Mouse (Mus musculus): ENCODE results near the gene Hpca. TPM values are rescaled to one million over a fixed set of nuclear protein-coding genes. Genes with fewer than 3 reads are reported as not detected.

The Hpca gene
- 100 to 1,000 TPM; 809 to 955 (median 872) TPM for total RNA-seq (2022)

DNA sequence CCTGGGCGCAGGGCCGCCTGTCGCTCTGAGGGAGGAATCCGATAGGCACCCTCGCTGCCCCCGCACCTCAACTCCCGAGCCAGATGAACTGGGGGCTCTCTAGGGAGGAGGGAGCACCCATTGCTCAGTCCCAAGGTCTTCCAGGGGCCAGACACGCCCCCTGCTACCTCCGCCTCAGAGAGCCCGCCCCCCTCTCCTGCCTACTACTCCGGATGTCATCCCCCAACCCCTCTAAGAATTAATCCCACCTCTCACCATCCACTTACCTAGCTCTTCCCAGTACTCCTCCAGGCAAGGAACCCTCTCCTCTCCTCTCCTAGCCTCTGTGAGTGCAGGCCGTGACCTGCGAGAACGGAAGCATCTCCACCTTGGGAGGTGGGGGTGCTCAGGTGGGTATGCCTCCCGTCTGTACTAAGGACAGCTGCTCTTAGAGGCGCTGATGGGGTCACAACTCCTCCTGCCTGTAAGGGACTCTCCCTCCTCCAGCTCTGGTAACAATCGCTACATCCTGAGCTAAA is at the start of gene Hpca:
Gene Hpca, minus strand, starts transcription at position 468 of the 518 bp plus-strand sequence.
- no peak for DNase-seq (ENCODE audit: low spot score in 2 of 2)

DNA sequence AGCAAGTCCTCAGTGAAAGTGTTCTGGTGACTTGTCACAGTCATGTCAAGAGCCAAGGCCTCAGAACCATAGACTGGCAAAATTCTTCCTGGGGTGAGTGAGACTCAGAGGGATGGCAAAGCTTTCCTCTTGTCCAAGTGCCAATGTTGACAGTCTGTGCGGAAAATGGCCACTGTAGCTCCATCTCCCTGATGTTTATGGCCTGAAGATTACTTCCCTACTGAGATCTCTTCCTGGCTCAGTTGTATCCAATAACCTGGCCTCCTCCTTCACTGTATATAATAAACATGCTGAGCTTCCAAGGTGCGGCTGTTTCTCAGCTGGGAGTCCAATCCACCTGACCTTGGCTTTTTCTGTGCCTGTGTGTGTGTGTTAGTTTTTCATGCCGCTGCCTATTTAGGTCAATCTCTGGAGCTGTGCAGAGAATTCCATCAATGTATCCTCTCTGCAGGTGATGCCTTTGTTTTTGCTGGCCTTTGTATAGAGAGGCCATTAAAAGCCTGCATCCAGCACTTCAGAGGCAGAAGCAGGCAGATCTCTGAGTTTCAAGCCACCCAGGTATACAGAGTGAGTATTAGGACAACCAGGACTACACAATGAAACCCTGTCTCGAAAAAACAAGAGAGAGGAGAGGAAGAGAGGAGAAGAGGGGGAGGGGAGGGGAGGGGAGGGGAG is 39.9 kb upstream of the Hpca start:
- no peak for DNase-seq (ENCODE audit: low spot score in 2 of 2)

DNA sequence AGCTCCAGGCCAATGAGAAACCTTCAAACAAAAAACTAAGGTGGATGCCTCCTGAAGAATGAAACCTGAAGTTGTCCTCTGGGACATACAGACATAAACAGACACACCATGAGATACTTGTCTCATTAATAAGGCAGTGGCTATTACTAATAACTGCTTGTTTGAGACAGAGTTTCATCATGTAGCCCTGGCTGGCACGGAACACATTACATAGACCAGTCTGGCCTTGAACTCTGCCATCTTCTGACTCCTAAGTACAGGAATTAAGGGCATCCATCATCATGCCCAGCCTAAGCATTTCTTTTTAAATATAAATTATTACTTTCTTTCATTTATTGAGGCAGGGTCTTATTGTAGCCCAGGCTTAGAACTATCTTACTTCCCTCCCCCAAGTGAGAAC is 39.2 kb upstream of the Hpca start:
- no peak for DNase-seq (ENCODE audit: low spot score in 2 of 2)

DNA sequence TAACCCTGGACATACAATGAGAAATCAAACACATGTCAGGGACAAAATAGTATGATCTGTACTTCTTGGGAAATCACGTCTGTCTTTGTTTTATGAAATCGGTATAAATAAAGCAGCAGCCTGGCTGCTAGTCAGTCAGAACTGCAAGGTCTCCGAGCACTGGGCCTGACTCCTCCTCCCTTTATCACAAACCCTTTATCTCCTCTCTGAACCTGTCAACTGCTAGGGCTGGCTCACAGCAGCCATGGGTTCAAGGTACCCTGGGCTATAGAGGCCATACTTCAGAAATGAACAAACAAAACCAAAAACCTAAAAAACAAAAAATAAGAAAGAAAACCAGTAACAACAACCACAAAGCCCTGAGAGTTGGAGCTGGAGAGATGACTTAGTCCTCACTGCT is 36.7 kb upstream of the Hpca start:
- no peak for DNase-seq (ENCODE audit: low spot score in 2 of 2)

DNA sequence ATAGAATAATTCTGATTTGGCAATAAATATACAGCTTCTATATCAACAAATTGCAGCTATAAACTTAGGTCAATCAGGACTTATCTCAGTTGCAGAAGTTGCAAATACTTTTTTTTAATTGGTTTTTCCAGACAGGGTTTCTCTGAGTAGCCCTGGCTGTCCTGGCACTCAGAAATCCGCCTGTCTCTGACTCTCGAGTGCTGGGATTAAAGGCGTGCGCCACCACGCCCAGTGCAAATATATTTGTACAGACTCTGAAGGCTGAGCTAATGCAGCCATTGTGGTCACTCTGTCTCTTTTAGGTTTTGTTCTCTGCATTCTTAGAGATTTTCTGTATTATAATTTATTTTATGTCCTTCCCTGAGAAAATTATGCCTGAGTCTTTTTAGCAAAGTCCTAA is 35.7 kb upstream of the Hpca start:
- no peak for DNase-seq (ENCODE audit: low spot score in 2 of 2)

DNA sequence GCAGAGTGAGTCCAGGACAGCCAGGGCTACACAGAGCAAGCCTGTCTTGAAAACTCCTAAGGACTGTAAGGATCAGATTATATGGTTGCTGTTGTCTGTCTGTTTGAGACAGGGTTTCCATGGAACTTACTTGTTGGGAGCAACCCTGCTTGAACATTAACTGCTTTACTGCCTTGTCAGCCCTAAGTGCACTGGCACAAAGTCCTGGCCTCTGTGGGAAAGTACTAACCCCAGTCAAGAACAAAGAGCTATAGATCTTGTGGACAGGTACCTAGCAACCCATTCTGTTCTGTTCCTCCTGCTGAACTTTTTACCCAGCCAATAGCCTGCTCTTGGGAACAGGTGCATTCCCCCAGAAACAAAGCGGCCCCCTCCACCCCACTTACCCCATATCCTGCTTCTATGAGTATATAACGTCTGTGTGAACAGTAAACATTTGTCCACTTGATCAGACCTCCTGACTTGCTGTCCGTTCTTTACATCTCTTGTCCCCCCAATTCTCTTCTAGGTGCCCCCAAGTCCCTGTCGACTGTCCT is 29.5 kb upstream of the Hpca start:
- DNase-seq (ENCODE audit: low spot score in 2 of 2), result no peak

DNA sequence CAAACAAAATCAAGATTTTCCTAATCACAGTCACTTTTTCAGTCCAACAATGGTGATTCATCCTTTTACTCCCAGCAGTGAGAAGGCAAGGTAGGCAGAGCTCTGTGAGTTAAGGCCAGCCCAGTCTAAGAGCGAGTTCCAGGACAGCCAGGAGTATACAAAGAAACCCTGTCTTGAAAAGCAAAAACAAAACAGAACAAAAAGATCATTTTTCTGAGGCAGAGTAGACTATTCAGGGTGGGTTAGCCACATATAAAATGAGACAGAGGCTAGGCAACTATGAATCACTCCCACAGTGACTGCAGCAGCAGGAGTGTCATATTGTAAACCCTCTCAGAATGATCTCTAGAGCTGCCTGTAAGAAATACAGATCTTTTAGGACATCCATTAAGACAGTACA is 27.5 kb upstream of the Hpca start:
- DNase-seq (ENCODE audit: low spot score in 2 of 2), result no peak

DNA sequence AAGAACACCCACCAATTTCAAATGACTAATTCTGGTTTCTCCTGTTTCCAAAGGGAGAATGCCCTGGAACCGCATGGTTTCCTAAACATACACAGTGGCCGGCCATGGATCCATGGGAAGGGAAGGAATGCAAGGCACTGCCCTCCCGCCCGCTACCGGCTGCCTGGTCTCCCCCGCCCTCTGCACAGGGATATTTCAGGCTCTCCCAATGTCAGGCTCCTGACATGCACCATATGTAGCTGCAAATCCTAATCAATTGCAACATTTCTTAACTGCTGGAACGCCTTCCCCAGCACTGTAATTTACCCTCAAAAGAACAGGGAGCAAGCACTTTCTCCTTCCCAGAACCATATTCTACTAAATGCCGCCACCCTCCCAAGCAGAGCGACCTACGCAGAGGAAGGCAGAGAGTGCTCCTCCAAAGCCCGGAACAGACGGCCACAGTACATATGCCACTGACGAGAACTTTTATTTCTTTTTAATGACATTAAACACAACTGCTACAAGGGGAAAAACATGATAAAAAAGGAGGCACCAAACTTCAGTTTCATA is 25.8 kb upstream of the Hpca start:
- no peak for DNase-seq (ENCODE audit: low spot score in 2 of 2)

DNA sequence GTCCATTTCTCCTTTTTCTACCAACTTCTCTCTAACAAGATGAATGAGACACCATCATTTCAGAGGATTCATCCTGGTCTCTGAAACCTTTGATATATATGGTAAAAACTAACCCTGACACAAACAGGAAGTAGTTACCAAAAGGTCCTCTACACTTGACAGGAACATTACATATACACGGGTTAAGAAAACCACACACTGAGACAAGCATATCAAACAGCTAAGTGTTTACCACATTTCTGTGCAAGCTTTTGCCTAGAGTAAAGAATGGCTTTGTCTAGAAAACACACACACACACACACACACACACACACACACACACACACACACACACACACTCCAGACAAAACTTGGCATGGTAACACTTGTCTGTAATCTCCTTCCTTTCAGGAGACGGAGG is 24.6 kb upstream of the Hpca start:
- no peak for DNase-seq (ENCODE audit: low spot score in 2 of 2)

DNA sequence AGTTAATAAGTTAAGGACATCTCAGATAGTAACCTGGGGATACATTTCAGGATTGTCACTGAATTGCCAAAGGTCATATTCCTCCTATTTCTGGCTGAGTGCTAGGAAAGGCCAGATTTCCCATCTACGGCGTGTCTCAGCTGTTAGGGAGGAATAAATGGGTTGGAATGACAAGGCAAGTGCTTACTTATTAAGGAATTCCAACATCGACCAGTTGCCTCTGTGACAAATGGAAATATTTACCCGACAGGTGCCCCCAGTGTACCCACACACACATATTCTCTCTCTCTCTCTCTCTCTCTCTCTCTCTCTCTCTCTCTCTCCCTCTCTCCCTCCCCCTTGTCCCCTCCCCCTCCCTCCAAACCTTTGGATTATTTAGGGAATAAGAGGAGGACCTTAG is 24.1 kb upstream of the Hpca start:
- DNase-seq (ENCODE audit: low spot score in 2 of 2), result no peak

DNA sequence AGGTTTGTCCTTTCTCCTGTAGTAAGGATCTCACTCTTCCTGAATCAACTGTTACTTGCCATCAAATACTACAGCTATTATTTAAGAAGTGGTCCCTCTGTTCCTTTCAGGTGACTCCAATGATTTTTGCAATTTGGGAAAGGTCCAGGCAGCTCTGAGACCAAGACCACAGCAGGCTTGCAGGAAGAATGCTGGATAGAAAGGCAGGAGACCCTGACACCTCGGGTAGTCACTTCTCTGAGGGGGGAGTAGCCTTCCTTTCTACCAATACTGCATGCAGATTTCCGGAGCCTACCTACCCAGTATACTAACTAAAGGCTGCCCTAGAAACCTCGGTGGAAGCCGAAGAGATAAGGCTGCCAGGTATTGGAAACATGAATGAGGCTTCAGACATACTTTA is 23.6 kb upstream of the Hpca start:
- DNase-seq (ENCODE audit: low spot score in 2 of 2), result no peak

DNA sequence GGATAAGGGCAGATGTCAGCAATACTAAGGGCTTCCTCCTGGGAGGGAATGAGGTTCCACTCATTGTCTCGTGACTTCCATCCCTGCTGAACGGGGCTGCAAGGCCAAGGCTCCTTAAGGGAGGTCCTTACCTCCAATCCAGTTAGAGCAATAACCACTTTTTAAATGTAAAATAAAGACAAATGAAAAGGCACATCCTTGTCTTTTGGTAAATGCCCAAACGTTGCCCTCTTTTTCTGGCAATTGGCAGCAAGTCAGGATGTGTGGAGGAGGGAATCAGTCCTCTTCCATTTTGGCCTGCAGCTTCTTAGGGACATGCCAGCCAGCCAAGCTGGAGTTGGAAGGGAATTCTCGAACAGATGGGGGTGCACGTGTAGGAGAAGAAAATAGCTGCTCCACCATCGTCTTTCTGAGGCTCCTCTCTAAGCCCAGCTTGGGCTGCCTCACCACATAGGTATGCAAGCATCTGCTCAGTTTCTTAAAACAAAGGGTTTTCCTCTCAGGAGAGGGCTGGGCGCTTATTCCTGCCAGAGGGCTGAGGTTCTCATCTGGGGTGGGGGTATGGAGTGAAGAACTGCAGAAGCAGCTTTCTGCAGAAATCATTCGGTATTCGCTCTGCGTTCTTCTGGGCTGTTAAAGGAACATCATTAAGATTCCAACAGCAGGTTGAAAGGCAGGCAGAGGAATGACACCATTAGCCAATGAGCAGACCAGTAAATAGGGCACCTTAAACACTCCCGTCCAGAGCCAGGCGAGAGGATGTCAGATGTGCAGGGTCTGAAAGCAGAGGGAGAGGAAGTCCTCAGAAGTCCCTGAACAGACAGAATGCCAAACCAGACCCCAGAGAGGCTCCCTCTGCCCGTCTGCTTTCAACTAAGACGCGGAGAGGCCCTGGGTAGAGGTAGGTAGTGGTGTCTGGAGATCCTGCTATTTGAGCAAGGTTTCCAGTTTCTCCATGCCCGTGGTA is 22.8 kb upstream of the Hpca start:
- DNase-seq (ENCODE audit: low spot score in 2 of 2), result peak; percentile 56 to 92

DNA sequence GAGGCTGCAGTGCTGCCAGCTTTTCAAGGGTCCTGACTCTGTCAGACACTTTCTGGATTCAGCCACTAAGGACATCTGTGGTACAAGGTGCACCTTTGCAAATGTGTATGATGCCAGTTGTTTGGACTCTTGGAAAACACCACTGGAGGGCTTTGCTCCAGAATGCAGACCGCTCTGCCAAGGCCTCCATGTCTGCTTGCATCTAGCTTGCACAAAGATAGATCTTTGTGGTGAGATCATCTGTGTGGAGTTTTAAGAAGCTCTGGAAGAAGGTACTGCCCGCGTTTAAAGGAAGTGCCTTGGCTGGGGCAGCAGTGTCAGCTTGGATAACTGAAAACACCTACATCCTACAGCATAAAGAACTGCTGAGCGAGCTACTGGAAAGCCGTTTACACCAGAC is 21.7 kb upstream of the Hpca start:
- DNase-seq (ENCODE audit: low spot score in 2 of 2), result no peak

DNA sequence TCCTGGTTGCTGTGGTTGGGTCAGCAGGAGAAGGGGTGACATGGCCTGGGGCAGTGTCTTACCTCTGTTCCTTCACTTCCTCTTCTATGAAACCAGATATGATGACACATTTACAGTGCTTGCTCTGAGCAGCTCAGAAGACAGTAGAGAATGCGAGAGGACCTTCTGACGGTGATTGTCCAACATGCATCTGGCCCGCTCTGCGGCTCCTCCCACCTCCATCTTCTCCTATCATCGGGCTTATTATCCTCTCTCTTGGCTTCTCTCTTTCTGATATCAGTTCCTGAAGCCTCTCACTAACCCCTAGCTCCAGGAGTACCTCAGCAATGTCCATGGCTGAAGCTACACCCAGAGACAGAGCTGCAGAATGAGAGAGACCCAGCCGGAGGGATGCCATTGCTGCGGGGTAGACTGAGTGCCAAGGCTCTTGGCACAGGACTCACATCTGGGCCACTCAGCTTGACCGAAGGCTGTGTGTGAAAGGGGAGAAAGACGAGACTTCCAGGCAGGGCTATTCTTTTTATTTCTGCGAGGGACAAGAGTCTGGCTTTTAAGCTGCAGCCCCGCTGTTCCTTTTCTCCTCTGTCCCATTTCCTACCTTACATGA is 20.7 kb upstream of the Hpca start:
- no peak for DNase-seq (ENCODE audit: low spot score in 2 of 2)

DNA sequence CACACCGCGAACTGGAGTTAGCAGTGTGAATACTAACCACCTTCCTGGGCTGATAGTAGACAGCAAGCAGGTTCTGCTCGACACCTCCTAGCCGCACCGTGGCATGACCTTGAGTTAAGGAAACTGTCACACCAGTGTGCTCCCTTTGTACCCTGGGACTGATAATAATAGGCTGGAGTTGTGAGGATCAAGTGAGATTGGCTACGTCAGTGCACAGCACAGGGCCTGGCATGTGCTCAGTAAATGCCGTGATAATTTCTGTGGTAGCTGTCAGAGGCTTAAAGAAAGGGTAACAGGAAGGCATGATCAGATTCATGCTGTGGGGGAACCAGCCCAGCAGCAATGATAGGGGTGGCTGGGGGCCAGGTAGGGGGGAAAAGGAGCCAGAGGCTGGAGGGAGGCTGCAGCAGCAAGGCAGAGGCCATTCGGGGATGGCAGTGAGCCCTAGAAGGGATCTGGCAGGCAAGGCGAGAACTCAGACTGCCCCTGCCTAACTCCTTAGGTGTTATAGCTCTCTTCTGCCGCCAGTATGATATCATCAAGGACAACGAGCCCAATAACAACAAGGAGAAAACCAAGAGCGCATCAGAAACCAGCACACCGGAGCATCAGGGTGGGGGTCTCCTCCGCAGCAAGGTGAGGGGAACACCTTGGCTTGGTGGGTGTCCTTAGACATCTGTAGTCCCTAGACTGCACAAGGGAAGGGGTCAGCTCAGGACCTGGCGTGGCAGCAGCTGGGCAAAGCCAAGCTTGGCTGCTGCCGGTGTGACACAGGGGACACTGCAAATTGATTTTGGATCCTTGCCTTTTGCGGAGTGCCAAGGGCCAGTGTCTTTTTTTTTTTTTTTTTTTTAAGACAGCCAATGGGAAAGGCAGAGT is 20.0 kb upstream of the Hpca start:
- DNase-seq (ENCODE audit: low spot score in 2 of 2), result no peak

DNA sequence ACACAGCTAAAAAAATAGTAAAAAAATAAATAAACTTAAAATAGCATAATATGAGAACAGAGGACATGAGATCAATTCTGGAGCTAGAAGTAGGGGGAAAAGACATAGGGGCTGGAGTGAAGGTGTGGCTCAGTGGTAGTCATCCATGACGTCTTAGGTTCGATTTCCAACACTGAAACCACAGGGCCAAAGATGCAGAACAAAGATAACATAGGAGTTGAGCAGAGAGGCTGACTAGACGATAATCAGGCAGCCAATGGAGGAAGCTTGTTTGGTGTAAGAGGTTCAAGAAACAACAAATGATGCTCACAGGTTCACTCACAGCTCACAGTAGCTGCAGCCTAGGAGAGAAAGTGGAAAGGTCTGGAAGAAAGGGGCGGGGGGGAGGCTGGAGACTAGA is 19.0 kb upstream of the Hpca start:
- DNase-seq (ENCODE audit: low spot score in 2 of 2), result no peak

DNA sequence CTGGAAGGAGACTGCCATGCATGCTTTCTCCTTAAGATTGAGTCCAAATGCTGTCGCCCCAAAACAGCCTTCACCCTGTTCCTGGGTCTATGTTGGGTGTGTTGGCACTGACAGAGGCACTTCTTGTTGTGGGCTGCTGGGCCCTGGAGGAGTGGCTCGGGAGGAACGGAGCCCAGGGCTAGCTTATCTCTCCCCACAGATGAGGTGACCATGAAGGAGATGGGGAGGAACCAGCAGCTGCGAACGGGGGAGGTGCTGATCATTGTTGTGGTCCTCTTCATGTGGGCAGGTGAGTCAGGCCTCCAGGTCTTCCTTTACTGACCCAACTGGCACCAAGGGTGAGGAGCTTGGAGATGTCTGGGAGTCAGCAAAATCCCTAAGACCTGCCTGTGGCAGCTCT is 17.8 kb upstream of the Hpca start:
- no peak for DNase-seq (ENCODE audit: low spot score in 2 of 2)

DNA sequence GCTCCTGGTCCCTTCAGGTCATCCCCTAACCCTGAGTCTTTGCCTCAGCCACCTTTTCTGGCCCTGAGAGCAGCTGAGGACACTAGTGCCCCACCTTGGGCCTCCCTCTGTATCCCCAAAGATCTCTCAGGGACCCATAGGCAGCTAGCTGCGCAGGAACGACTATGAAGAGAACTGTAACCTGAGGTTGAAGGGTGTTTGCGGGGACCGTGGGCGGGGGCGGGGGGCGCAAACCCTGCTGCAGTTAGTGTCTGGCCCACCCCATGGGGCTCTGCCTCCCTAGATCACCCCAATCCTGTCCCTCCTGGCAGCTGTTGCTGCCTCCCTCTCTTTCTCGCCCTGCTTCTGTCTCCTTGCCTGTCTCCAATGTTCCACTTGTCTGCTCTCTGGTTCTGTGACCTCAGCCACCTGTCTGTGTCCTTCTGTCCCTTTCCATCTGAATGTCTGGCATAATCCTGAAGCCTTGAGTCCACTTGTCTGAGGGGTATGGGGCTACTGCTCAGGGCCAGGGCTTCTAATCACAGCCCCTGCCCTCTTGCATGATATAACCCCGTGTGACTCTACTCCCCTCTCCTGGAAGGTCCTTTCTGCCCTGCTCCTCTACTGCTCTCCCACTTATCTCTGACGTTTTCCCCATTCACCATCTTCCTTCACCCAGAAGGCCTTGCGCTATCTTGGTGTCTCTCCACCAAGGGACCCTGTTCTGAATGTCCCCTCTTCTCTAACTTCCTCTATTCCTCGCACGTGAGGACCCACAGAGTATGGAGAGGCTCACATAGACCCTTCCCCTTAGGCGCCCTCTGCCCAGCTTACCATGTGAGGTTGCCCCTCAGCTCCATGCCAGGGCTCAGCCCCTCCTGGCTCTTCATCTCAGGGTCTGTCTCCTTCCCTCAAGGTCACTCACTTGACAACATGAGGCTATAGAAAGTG is 15.8 kb upstream of the Hpca start:
- no peak for DNase-seq (ENCODE audit: low spot score in 2 of 2)

DNA sequence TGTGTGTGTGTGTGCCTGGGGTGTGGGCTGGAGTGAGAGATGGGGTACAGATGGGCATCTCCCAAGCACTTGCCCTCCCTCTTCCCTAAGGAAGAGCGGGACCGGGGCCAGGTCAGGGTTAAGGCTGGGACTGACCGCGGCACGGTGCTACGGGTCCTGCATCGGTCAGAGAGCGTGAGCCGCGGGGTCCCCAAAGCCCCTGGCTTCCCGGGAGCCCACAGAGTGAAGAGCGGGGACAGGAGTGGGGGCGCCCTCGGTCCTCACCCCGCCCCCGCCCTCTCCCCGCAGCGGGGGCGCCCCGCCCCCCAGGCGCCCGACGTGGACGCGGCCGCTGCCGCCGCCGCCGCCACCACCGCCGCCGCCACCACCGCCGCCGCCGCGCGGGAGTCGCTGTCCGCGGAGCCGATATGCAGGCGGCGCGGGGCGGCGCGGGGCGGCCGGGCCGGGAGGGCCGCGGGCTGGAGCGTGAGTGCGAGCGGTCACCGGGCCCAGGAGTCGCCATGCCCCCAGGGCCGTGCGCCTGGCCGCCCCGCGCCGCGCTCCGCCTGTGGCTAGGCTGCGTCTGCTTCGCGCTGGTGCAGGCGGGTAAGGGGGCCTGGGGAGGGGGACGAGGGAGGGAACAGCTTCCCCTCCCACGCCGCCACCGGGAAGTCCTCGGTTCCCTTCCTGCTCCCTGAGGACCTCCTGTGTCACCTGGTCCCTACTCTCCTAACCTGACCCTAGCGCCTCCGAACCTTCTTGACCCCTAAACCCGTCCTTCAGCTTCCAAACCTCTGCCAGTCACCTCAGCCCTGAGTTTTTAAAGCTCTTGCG is 14.9 kb upstream of the Hpca start, which contains the start of gene Fndc5:
Gene Fndc5, plus strand, starts transcription at position 421 of the 813 bp plus-strand sequence.
- DNase-seq (ENCODE audit: low spot score in 2 of 2), result no peak
